Mouse (Mus musculus) 3134 (cell line): ENCODE measurements around the gene Dscam.
"Not testable (repeated sequence)": the region's sequence is repeated elsewhere in the genome, so short reads cannot be mapped to it uniquely, and the experiment has no call there.

ENCODE experiments used
- DNase-seq: peaks from one replicate; pipeline ENCODE4 v3.0.0-alpha.2; 2011; ENCODE audit warnings: low spot score; ENCODE audit not compliant: insufficient read length; ENCODE audit errors: extremely low read depth

The Dscam gene

DNA sequence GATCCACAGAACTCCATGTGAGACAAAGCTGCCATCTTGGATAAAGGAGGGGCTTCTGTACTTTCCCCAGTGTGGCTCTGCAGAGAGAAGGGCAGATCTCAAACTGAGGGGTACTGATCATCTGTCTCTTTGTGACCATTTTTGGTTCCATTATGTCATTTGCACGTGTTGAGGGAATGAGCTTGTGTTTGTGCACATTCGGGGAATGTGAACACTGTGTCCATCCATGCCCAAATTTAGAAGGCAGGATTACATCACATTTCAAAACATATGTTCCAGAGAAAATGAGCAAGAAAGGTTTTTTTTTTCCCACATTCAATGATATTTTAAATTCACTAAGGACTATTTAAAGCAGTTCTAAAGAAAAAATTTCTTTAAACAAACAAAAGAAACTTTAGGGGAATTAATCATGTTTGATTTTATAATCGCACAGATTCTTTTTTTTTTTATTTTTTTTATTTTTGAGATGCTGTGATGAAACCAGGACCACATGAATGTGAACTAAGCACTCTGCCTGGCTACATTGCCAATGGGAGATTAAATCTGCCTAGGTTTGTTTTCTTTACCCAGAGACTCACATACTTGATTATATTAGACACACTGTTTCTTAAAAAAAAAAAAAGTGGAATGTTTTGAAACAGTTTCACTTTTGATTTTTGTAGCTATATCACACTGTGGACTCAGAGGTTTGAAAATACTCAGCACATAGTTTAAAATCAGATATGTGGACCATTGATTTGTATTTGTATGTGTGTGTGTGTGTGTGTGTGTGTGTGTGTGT is 269.1 kb downstream of the Dscam start:
- no peak for DNase-seq

DNA sequence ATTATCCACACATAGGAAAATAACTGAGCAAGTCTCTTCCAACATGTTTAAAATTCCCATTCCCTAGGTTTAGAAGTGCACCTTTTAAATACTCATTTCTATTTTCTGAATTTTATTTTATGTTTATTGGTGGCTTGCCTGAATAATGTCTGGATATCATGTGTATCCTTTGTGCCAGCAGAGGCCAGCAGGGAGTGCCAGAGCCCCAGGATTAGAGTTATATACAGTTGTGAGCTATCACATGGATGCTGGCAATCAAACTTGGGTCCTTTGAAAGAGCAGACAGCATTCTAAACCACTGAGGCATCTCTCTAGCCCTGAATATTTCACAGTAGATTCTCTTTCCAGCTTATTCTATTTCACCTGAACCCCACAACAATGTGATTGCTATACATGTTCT is 271.2 kb downstream of the Dscam start:
- no peak for DNase-seq

GRCm38 (mm10) chr16:96896510-96897133 is 273.9 kb downstream of the Dscam start:
- no peak for DNase-seq

DNA sequence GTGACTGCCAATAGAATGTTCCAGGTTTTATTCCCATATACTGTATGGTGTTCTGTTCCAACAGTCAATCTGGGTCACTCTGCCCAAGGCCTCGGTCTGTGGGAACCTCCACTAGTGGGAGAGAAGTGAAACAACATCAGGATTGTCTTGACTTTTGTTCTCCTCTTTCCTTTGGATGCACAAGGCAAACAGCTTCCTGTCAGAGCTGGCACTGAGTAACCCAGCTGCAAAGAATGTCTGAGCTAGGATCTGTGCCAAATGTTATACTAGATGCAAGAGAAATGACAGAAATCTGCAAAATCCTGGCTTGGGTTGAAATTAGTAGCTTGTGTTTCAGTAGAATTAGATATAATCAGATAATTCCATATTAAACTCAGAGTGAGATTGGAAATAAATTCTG is 282.5 kb downstream of the Dscam start:
- DNase-seq = no peak

DNA sequence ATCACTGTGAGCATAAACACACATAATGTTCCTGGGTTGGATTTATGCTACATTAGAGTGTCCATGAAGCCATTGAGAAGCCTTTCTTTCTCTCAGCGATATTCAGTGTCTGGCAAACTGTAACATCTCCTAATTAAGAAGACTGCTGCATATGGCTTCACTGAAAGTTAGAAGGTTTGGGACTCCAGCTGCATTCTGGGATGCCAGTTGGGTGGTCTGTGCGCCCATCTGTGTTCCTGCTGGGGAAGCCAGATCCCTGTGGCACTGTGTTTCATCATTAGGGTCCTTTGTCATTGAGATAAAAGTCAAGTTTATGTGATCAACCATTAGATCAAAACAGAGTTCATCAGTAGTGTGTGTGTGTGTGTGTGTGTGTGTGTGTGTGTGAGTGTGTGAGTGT is 284.7 kb downstream of the Dscam start:
- DNase-seq = no peak

GRCm38 (mm10) chr16:96884590-96884989 is 286.0 kb downstream of the Dscam start:
- DNase-seq = not testable (repeated sequence)

- DNase-seq = no peak
Observed at GRCm38 (mm10) chr16:96877271-96877670, 293.3 kb downstream of the Dscam start.

GRCm38 (mm10) chr16:96872799-96873198 is 297.8 kb downstream of the Dscam start:
- DNase-seq = no peak

DNA sequence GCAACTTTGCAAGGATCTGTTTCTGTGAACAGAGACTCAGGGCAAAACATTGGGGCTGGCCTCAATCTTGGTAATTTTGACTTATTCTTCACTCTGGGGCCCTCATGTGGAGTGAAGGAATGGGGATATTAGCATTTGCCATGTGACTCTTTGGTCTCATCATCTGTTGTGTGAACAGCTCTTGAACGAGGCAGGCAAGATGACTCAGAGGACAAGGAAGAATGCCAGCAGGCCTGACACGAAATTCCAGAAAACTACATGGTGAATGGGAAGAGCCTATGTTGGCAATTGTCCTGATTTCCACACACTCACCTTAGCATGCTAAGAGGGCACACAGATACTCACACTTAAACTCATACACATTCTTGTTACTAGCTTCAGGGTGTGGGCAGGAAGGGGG is 313.0 kb downstream of the Dscam start:
- DNase-seq = no peak

- no peak for DNase-seq
Observed at GRCm38 (mm10) chr16:96855060-96855459, 315.5 kb downstream of the Dscam start.

DNA sequence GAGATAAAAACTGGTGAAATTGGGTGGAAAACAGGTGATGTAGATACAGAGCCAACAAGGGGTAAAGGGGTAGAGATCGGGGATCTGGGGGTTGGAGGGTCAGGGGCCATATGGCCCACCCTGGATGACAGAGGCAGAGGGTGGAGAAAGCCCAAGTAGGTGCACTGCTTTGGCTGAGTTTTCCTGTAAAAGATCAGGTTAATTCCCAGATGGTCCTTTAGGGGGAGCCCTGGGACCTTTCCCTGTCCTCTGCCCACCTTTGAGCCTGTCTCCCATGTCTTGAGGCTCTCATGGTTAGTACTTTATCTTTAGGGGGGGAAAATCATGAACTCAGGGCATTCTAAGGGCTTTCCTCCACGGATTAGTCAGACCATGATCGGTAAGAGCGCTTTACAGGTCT is 318.2 kb downstream of the Dscam start:
- no peak for DNase-seq

DNA sequence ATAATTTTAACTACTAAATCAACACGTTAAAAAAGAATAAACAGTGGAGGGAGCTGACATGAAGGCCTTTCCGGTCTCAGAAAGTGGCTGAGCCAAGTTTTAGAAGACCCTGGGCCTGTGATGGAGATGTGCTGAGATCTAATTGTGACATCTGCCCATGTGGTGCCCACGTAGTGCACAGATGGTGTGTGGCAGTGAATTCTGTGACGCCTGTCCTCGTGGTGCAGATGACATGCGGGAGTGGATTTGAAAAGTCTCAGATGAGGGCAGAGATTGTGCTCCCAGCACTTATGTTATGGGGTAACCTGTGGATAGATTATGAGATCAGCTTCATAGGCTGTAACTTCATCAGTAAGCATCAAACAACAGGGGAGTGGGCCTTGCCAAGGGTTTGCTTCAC is 321.6 kb downstream of the Dscam start:
- DNase-seq = no peak

DNA sequence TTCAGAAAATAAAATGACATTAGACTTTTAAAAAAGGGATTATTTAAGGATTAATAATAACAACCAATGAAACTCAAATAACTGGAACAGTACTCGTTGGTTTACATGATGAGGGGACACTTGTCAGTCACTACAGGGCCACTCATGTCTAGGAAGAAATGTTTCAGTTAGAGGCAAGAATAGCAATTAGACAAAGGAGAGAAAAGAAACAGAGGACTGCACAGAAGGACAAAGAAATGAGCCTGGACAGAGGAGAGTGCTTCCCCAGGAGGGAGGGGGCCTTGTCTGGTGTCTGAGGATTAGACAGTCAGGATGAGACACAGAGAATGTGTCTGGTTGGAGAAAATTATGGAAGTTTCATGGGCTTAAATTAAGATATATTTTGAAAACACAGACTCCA is 324.0 kb downstream of the Dscam start:
- DNase-seq = no peak

DNA sequence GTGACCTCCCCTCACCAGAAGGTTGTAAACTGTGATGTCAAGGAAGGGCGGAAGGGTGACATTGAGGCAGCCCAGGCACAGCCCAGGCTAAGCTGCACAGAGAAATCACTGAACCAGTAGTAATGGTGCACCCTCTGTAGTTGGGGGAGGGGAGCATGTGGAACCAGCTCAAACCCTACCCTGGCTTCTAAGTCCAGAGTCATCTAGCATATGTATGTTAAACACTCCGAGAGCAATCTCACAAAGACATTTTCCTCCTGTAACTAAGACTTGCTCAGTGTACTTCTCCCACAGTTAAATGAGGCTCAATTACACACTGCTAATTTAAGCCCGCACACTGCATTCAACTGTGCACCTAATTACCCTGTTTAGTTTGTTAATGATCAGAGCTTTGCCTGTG is 324.4 kb downstream of the Dscam start:
- DNase-seq = no peak

- DNase-seq = no peak
Observed at GRCm38 (mm10) chr16:96845475-96846098, 325.0 kb downstream of the Dscam start.

DNA sequence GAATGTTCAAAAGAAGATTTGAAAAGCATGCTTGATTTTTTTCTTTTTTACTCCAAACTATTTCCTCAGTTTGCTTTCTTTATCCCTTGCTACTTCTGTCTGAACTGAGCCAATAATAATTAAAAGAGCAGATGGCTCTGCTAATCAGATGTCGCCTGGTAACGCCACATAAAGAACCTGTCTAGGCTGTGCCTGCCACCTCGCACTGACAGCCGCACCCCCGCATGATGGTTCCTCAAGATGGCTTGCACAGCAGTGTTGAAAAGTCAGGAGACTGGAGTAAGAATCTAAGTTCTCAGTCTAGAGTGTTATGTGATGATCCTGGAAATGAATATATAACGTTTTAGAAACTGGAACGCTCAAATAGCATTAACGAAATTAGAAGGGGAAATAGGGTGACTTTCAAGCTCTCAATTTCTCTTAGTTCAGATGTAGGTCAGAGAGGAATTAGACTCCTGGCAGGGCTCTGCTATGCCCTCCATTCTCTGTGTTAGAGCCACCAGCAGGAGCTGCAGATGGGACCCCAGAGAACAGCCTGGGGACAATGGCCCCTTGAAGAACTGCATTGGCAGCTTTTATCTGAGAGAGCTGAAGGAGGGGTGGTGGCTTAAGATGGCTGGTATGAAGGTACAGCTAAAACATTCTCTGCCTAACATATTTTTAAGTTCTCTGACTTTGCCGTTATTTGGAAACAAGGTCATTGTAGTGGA is 326.7 kb downstream of the Dscam start:
- DNase-seq = no peak

DNA sequence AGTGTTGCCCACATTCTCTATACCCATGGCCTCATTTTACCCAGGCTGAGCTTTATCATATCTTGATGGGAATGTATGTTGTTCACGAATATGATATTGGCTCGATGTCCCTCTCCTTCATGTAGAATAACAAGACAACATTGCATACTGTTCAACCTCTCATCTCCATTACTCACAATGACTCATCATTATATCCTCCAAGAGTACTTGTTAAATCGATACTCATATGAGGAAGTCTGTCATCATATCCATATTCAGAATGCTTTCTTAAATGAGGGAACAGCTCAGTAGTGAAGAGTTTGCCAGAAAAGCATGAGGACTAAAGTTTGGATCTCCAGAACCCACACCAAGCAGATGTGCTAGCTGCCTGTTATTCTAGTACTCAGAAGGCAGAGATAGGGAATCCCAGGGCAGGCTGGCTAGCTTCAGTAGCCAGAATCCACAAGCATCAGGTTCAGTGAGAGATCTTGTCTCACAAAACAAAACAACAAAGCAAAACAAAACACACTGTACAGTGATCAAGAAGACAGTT is 327.7 kb downstream of the Dscam start:
- DNase-seq = no peak

GRCm38 (mm10) chr16:96819649-96820048 is 350.9 kb downstream of the Dscam start:
- DNase-seq = no peak

DNA sequence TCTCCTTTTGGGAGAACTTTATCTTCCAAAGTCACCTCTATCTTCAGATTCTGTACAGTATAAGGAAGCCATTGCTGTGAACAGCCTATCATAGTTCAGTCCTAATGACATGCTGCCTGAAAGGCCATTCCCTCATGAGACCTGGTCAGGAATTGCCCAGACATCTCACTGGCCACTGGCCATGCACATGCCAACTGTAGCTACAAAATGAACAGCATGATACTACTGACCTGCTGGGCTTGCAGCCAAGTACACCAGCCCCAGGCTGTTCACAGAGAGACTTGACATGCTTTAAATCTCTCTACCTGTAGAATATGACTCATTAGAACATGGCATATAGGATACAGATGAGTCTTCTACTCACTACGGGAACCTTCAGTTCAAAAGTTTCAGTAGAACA is 364.3 kb downstream of the Dscam start:
- DNase-seq = no peak

DNA sequence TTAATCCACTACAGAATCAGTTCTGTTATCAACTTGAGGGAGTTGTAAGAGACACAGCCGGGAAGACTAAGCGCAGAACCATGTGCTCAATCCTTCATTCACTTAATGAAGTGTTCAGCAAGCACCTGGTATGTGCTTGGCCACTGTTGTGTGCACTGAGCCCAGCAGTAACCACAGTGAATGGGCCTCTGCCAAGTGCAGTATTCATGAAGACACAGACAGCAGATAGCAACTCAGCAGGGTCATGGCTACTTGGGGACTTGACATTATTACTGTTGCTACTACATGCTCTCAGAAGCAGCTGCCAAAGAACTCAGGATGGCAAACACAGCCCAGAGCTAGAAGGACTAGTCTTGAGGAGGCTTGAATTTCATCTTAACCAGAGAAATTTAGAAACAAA is 367.9 kb downstream of the Dscam start:
- DNase-seq = no peak

DNA sequence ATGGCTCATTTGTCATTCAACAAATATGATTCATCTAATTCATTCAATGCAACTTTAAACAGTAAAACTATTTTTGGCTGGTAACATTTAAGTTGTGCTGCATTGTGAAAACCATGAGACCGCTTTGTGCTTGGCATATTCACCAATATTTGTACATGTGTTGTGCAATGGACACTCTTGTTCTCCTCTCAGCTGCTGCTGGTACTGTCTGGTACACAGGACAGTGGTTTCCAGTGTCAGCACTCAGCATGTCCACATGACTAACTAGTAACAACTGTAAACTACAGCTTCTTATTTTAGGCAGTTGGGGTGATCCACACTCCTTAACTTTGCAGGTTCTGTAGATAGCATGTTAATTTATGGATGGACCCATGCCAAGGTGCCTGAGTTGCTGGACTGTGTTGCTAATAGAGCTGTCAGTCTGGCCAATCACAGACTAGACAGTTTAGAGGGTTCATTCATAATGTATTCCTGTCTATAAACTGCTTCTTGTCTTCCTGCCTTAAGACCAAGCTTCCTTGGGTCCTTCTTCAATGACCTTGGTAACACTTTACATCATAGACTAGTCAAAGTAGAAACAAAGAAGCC is 368.8 kb downstream of the Dscam start:
- no peak for DNase-seq
